Mouse (Mus musculus) left cerebral cortex, postnatal 10 days (tissue): ENCODE data around the gene Eif6. TPM values are rescaled to one million over a fixed set of nuclear protein-coding genes. Genes with fewer than 3 reads are reported as not detected.
A peak's percentile ranks its signal among the peaks of the same experiment; 100 is the strongest.

ENCODE experiments used
- DNase-seq, 2 experiments: peaks; one replicate each; pipeline ENCODE4 v3.0.0; 2021 to 2022; ENCODE audit warnings: low spot score in 2 of 2, mixed read lengths in 1 of 2; ENCODE audit errors: extremely low spot score in 1 of 2
- intact Hi-C: fragments of 180-260 bp; cut with DNase I; formaldehyde crosslinking; loops from one replicate; pipeline ENCODE4 v1.15.1; 2025
- total RNA-seq, 2 experiments: library from RNA; stranded (reverse); gene quantifications; 2 replicates each; pipeline ENCODE4 v1.2.3; 2021

Eif6 gene
- total RNA-seq, 2 experiments from 2014 or later: 76.0 to 87.8 TPM

GRCm38 (mm10) chr2:155831302-155831701 lies 4.6 kb upstream of the Eif6 start:
- no peak for DNase-seq
- intact Hi-C loops: no loop called here

GRCm38 (mm10) chr2:155830841-155831240 lies 4.1 kb upstream of the Eif6 start:
- intact Hi-C loops: no loop called here
- no peak for DNase-seq

GRCm38 (mm10) chr2:155825904-155826629 lies 658 bp downstream of the Eif6 start:
- intact Hi-C loops: no loop called here
- DNase-seq: peak in 1 of 2 experiments; percentile 47

- intact Hi-C loops: no loop called here
Measured at GRCm38 (mm10) chr2:155823722-155824121, 3.0 kb downstream of the Eif6 start.

DNA sequence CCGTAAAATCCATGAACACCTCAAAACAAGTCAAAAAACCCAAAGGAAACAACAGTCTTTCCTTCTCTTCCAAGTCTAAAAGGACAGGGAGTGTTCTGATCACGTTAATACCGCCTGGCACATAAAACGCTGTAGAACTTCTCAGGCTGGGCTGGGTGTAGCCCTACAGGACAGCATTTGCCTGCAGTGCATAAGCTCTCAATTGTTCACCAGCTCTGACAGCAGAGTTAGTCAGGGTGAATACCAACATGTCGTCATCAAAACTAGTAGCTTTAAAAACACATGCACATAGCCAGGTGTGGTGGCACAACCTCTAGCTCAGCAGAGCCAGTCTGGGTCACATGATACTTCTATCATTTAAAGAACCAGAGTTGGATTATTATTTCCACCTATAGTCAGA lies 5.9 kb downstream of the Eif6 start:
- no peak for DNase-seq
- intact Hi-C loops: no loop called here

More at GRCm38 (mm10) chr2:155823722-155824121, 3.0 kb downstream of the Eif6 start:
- DNase-seq: no peak

GRCm38 (mm10) chr2:155819449-155820251 lies 7.1 kb downstream of the Eif6 start:
- intact Hi-C loops: no loop called here
- DNase-seq: peak in 1 of 2 experiments; percentile 55

DNA sequence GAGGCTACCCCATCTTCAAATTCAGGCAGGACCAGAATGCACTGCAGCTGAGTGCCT lies 7.5 kb downstream of the Eif6 start, which contains the start of gene BC029722:
Gene BC029722 (minus strand): TSS at position 35 of the 57 bp plus-strand sequence.
- no peak for DNase-seq
- intact Hi-C loops: no loop called here

DNA sequence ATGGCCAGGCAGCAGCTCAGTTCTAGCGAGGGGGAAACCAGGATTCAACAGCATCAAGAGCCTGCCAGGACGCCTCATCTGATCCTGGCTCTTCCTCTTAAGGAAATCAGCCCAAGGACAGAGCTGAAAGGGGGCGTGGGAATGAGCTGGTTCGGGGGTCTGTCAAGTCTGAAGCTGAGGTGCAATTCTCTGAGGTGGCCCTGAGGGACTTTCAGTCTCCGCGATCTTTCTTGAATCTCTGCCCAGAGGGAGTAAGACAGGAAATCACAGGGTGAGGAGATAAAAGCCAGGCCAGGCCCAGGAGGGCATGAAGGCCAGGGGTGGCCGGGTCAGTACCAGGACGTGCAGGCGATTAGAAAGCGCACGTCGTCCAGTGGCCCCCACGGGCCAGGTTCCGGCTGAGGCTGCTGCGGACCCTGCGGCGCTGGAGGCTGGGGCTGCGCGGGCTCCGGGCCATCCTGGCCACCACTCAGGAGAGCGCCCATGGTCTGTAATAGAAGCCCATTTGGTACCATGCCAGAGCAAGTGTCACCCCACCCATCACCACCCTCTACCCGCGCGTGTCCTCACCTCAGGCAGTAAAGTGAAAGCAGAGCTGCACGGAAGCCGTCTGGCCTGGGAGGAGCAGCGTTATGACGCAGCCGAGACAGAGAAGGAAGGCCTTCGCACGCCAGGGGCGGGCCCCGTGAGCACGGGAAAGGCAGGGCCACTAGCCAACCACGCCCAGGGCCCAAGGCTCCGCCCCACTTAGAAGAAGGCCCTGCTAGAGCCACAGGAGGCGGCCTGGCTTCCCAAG lies 7.9 kb downstream of the Eif6 start:
- intact Hi-C loops: no loop called here

GRCm38 (mm10) chr2:155817301-155818245 lies 9.2 kb downstream of the Eif6 start:
- intact Hi-C loops: no loop called here
- DNase-seq: peak in 1 of 2 experiments; percentile 50

More for the DNA sequence above, 7.9 kb downstream of the Eif6 start:
- DNase-seq: peak; percentile 89 to 96

DNA sequence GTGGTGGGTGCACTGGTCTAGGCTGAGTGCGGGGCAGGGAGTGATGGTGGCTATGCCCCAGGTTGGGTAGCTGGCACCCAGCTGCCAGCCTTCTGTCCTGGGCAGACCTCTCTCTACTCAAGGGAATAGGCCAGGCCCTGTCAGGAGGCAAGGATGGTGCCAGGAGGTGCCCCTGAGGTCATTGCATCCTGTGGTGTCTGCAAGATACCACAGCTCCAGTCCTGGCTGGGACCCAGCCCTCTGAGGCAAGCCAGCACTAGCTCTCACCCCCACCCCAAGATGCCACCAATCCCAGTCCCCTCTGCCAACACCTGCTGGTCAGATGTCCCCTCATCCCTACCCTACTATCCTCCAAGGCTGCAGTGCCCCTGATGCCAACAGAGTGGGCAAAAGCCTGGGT lies 10.5 kb downstream of the Eif6 start:
- DNase-seq: peak in 1 of 2 experiments; percentile 41

GRCm38 (mm10) chr2:155814829-155815228 lies 11.9 kb downstream of the Eif6 start:
- peak in 1 of 2 experiments; percentile 39 for DNase-seq
- intact Hi-C loops: no loop called here

More for the DNA sequence above, 10.5 kb downstream of the Eif6 start:
- intact Hi-C loops: no loop called here

DNA sequence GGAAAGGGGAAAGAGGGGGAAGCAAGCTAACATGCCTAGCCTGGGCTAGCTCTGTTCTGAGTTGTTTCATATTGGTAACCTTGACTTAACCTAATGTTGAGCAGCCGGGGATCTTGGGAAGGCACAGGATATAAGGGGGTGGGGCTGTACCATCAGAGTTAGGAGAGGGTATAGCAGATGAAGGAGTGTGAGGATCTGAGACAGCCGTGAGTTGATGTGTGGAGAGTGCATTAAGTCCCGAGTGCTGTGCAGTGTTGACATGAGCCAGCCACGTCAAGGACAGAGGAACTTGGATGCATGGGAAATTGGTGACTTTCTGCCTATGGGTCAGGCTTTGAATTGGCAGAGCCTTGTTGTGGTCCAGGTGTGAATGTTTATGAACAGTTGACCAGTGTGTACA lies 14.1 kb downstream of the Eif6 start:
- no peak for DNase-seq
- intact Hi-C loops: no loop called here

DNA sequence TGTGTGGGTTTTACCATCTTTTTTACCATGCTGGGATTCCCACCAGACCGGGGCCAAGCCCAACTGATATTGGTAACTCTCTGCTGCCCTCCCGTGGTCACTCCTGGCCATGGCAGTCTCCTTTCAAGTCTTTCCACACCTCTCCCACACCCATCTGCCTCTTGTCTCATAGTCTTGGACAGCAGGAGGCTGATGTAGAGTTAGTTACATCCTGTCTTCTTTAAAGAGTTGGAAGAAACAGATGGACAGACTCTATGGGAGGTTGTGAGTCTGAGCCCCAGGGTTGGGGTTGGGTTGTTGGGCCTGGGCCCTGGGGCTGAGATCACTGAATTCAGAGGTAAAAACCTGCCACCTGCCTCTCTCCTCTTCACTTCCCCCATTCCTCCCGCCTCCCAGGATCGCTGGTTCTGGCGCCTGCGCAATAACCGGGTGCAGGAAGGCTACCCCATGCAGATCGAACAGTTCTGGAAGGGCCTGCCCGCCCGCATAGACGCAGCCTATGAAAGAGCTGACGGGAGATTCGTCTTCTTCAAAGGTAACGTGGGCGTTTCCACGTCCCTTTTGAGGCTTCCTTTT lies 14.8 kb downstream of the Eif6 start:
- intact Hi-C loops: no loop called here
- peak; percentile 70 to 80 for DNase-seq

DNA sequence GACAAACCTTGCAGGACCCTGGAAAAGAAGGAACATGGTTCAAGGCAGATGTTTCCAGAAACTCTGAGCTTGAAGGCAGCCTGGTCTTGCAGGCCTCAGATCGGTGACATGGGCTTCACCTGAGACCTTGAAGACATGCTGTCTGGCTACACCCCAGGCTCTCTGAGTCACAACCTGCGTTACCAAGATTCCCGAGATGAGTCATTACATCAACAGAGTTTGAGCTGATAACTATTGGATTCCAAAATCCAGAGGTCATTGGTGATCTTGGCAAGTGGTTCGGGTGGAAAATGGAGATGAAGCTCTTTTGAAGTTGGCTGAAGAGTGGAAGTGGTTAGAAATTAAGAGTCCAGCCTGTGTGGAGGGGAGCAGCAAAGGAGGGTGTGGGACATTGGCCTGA lies 17.1 kb downstream of the Eif6 start:
- no peak for DNase-seq
- intact Hi-C loops: no loop called here

DNA sequence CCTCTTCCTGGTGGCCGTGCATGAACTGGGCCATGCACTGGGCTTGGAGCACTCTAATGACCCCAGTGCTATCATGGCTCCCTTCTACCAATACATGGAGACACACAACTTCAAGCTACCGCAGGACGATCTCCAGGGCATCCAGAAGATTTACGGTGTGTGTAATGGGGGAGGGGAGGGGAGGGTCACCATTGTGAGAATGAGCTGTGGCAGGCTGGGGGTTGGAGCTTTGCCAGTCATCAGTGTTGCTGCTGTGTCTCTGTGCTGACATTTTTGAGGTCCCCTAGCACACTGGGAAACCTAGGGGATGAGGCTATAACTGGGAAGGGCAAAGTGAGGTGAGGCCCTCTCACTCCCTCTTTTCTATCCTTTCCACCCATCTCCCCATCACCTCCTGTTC lies 19.3 kb downstream of the Eif6 start:
- intact Hi-C loops: no loop called here

DNA sequence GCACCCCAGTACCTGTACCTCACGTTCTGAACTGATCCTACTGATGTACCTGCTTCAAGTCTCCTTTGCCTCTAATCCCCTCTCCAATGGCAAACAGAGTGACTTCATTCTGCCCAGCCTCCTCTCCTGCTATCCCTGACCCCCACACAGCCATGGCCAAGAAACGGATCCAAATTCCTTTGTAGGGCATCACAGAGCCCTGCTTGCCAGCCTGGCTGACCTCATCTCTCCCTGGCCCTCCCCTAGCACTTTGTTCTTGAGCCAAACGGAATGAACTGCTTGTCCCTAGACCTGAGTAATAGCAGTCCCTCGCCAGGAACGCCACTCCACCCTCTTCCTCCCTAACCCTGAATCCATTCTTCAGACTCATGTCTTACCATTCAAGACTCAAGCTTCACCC lies 20.2 kb downstream of the Eif6 start:
- DNase-seq: no peak
- intact Hi-C loops: no loop called here

More for the DNA sequence above, 19.3 kb downstream of the Eif6 start:
- DNase-seq: no peak

GRCm38 (mm10) chr2:155805925-155806255 lies 20.8 kb downstream of the Eif6 start:
- intact Hi-C loops: no loop called here
- no peak for DNase-seq

GRCm38 (mm10) chr2:155805231-155805924 lies 21.3 kb downstream of the Eif6 start:
- DNase-seq: peak in 1 of 2 experiments; percentile 50
- intact Hi-C loops: no loop called here
